Mouse (Mus musculus): ENCODE measurements around the gene Slc4a5. TPM values are rescaled to one million over a fixed set of nuclear protein-coding genes. Genes with fewer than 3 reads are reported as not detected.

The Slc4a5 gene
- total RNA-seq, 2 experiments from 2014 or later = not detected

GRCm38 (mm10) chr6:83215002-83215666 is 4.5 kb upstream of the Slc4a5 start:
- peak; percentile 78 for ATAC-seq (replicated peaks; ENCODE audit: poor library complexity, severe bottlenecking)

- ATAC-seq (replicated peaks; ENCODE audit: poor library complexity, severe bottlenecking) = no peak
Measured at GRCm38 (mm10) chr6:83231486-83231885, 11.9 kb downstream of the Slc4a5 start.

GRCm38 (mm10) chr6:83233306-83233705 is 13.7 kb downstream of the Slc4a5 start:
- no peak for ATAC-seq (replicated peaks; ENCODE audit: poor library complexity, severe bottlenecking)

GRCm38 (mm10) chr6:83234280-83234741 is 14.7 kb downstream of the Slc4a5 start:
- no peak for ATAC-seq (replicated peaks; ENCODE audit: poor library complexity, severe bottlenecking)

GRCm38 (mm10) chr6:83237123-83237522 is 17.5 kb downstream of the Slc4a5 start:
- no peak for ATAC-seq (replicated peaks; ENCODE audit: poor library complexity, severe bottlenecking)

- ATAC-seq (replicated peaks; ENCODE audit: poor library complexity, severe bottlenecking) = no peak
Measured at GRCm38 (mm10) chr6:83244422-83245061, 24.9 kb downstream of the Slc4a5 start.

- no peak for ATAC-seq (replicated peaks; ENCODE audit: poor library complexity, severe bottlenecking)
Measured at GRCm38 (mm10) chr6:83245134-83245533, 25.5 kb downstream of the Slc4a5 start.

- no peak for ATAC-seq (replicated peaks; ENCODE audit: poor library complexity, severe bottlenecking)
Measured at GRCm38 (mm10) chr6:83245997-83246396, 26.4 kb downstream of the Slc4a5 start.

GRCm38 (mm10) chr6:83246750-83247149 is 27.1 kb downstream of the Slc4a5 start:
- no peak for ATAC-seq (replicated peaks; ENCODE audit: poor library complexity, severe bottlenecking)

- ATAC-seq (replicated peaks; ENCODE audit: poor library complexity, severe bottlenecking) = no peak
Measured at GRCm38 (mm10) chr6:83247153-83247552, 27.5 kb downstream of the Slc4a5 start.

GRCm38 (mm10) chr6:83254242-83254641 is 34.6 kb downstream of the Slc4a5 start:
- no peak for ATAC-seq (replicated peaks; ENCODE audit: poor library complexity, severe bottlenecking)

- no peak for ATAC-seq (replicated peaks; ENCODE audit: poor library complexity, severe bottlenecking)
Measured at GRCm38 (mm10) chr6:83264516-83264915, 44.9 kb downstream of the Slc4a5 start.

GRCm38 (mm10) chr6:83265253-83265652 is 45.6 kb downstream of the Slc4a5 start:
- no peak for ATAC-seq (replicated peaks; ENCODE audit: poor library complexity, severe bottlenecking)

GRCm38 (mm10) chr6:83265653-83266052 is 46.0 kb downstream of the Slc4a5 start:
- no peak for ATAC-seq (replicated peaks; ENCODE audit: poor library complexity, severe bottlenecking)

GRCm38 (mm10) chr6:83267616-83268015 is 48.0 kb downstream of the Slc4a5 start:
- ATAC-seq (replicated peaks; ENCODE audit: poor library complexity, severe bottlenecking) = no peak

GRCm38 (mm10) chr6:83268144-83269010 is 48.7 kb downstream of the Slc4a5 start:
- ATAC-seq (replicated peaks; ENCODE audit: poor library complexity, severe bottlenecking) = peak; percentile 93

GRCm38 (mm10) chr6:83273733-83274132 is 54.1 kb downstream of the Slc4a5 start:
- peak; percentile 96 for ATAC-seq (replicated peaks; ENCODE audit: poor library complexity, severe bottlenecking)

GRCm38 (mm10) chr6:83277151-83277550 is 57.5 kb downstream of the Slc4a5 start:
- no peak for ATAC-seq (replicated peaks; ENCODE audit: poor library complexity, severe bottlenecking)

- peak; percentile 80 for ATAC-seq (replicated peaks; ENCODE audit: poor library complexity, severe bottlenecking)
Measured at GRCm38 (mm10) chr6:83278881-83279280, 59.3 kb downstream of the Slc4a5 start.

GRCm38 (mm10) chr6:83280256-83280955 is 60.8 kb downstream of the Slc4a5 start:
- peak; percentile 49; the same call in 1 of the 2 replicates for ATAC-seq (replicated peaks; ENCODE audit: poor library complexity, severe bottlenecking)
